Mouse (Mus musculus) heart, postnatal 4 days (tissue): ENCODE measurements around the gene Cacna1a. TPM values are rescaled to one million over a fixed set of nuclear protein-coding genes. Genes with fewer than 3 reads are reported as not detected.

ENCODE experiments used
- DNase-seq: peaks from one replicate; pipeline ENCODE4 v3.0.0; 2021
- total RNA-seq, 2 experiments: library from RNA; stranded (reverse); gene quantifications; 2 replicates each; pipeline ENCODE4 v1.2.3; 2021

The Cacna1a gene
- total RNA-seq, 2 experiments from 2014 or later = 6.6 to 8.0 TPM

DNA sequence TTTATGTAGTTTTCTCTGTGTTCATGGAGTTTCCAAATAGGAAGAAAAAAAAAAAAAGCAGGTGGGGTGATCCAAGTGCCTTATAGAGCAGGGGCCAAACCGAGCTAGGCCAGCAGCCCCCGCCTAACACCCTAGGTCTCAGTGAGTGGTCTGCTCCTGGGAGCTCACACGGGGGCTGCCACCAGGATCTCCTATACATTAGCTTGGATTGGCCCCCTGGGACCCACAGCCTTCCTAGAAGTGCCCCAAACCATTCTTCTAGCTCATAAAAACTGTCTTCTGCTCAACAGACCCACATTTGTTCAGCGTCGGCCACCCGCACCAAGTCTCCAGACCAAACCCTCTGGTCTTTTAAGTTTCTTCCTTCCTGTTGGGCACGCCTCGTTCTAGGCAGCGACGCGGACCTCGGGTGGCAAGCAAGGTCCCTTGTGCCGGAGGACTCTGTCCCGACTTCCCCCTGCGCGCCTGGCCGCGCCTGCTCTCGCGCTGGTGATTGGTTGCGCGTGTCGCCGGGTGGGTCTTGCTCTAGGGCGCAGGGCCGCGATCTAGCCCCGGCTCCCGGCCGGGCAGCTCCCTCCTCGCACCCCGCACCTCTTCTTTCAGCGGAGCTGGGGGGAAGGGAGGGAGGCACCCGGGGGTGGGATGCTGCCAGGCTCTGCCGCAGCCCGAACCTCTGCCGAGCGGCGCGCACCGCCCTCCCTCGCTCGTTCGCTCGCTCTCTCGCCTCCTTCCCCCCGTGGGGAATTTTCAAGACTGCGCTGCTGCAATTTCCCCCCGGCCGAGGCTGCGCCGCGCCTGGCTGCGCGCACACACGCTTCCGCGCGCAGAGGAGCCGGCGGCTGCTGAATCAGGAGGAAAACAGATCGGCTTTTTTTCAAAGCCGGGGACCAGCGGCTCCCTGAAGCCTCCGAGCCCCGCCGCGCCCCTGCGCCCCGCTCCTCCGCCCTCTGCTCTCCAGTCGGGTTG is 25.9 kb downstream of the Cacna1a start:
- DNase-seq = peak; percentile 36

DNA sequence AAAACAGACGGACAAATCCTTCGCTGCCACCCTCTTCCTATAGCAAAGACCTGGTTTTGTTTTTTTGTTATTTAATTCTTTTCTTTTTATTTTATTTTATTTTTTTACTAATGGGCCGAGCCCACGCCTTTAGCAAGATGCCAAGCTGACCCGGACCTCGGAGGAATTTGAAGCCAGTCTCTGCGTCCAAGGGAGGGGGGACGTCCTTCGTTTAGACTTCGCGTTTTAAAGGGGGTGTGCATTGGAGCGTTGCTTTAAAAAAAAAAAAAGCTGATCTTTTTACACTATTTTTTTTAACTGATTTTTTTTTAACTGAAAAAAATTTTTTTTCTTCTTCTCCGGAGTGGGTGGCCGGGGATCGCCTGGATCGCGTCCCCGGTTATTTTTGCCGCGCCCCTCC is 26.7 kb downstream of the Cacna1a start:
- DNase-seq = no peak

DNA sequence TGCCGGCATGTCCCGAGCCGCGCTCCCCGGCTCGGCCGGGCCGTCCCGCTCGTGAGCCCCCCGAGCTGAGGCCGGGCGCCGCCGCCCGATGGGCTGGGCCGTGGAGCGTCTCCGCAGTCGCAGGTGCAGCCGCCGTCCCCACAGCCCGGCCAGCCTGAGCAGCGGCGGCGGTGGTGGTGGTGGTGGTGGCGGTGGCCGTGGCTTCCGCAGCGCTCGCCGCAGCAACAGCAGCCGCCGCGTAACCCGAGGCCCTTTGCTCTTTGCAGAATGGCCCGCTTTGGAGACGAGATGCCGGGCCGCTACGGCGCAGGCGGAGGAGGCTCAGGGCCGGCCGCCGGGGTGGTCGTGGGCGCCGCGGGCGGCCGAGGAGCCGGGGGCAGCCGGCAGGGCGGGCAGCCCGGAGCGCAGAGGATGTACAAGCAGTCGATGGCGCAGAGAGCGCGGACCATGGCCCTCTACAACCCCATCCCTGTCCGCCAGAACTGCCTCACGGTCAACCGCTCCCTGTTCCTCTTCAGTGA is 27.2 kb downstream of the Cacna1a start:
- DNase-seq = peak; percentile 29

GRCm38 (mm10) chr8:84416041-84416440 is 27.8 kb downstream of the Cacna1a start:
- DNase-seq = no peak

DNA sequence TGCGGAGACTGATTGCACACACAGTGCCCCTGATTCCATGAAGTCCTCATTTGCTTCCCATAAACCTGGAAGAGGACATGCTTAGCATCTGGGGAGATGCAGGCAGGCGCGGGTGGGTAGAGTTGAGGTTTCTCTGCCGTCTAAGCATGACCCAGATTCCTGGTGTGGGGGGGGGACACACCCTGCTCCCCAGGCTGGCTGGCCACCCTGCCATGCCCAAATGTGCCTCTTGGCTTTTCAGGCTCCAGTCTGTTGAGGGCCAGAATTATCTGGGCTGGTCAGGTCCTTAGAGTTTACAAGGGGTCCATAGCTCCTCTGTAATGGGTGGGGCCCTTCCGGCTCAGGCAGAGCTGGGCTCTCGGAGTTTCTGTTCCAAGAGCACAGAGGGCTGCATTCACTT is 28.7 kb downstream of the Cacna1a start:
- DNase-seq = no peak

GRCm38 (mm10) chr8:84417840-84418239 is 29.6 kb downstream of the Cacna1a start:
- DNase-seq = peak; percentile 8

DNA sequence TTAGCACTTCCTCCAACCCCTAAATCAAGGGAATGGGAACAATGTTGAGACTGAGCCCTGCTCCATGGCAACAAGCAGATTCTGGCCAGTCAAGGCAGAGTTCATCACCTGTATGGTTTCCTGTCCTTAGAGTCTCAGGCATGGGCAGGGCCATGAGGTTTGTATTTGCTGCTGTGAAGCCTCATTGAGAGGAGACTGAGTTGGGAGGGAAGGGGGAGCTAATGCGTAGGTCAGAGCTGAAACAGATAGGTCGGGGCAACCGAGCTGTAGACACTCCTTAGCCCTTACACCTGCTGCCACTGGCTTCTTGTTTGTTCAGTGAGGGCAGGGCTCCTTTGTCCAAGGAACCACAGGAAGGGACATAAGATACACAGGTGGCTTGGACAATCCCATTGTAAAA is 36.2 kb downstream of the Cacna1a start:
- no peak for DNase-seq

DNA sequence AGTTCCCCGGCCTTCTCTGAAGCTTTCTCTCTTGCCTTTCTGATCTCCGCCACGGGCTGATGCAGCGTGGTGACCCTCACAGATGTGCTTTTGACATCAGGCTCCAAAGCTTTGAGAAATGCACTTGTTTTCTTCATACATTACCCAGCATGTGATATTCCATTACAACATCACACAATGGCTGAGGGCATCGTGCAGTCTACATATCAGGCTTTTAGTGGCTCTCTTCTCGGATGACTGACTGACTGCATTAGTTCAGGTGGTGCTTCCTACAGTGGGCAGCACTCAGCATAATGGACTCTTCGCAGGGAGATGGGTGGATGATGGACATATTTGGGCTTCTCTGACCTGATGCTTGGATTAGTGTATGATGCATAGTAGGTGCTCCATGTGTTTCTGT is 37.8 kb downstream of the Cacna1a start:
- DNase-seq = no peak

DNA sequence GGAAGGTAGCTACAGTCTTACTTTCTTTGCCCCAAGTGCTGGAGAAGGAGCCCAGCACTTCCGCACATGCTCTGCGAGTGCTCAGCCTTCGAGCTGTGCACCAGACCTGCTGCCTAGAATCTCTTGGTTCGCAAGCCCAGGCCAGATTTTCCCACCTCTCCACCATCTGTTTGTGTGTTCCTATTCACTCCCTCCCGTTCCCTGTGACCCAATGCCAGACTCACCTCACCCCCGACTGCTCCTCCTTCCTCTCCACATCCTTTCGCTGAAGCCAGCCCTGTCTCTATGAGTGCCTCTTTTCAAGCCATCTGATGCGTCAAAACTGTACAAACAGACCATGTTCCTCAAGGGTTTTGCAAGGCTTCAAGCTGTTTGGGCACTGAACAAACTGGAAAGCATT is 38.3 kb downstream of the Cacna1a start:
- no peak for DNase-seq

GRCm38 (mm10) chr8:84428034-84428433 is 39.8 kb downstream of the Cacna1a start:
- DNase-seq = no peak

DNA sequence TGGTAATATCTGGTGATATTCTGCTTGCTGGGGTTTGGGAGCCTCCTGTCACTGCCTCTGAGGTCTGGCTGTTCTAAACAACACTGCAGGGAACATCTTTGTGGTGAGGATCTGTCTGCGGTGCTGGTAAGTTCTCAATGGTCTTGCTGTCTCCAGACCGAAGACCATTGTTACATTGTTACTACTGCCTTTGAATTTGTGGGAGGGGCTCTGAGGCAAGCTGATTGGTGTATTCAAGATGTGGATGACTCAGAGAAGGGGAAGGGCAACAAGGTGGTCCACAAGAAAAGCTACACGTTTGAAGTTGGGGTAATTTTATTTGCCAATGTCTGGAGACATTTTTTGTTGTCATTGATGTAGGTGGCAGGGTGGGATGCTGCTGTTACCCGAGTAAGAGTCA is 40.8 kb downstream of the Cacna1a start:
- no peak for DNase-seq

- DNase-seq = no peak
Measured at GRCm38 (mm10) chr8:84429492-84429891, 41.3 kb downstream of the Cacna1a start.

DNA sequence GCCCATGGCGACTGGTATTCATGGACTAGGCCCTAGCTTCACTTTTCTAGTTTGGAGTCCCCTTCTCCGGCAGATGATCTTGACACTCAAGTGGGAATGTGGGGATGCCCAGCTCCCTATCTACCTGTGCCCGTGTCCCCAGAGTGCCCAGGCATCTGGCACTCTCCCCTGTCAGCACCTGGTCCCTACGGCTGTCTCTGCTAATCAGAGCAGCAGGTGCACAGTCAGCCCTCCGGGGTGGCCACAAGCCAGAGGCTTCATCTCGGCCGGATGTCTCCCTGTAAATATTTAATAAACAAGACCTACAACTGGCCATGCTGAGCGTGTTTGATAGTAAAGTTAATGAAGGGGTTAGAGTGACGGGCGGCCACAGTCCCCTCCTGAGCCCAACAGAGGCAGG is 47.1 kb downstream of the Cacna1a start:
- DNase-seq = no peak

GRCm38 (mm10) chr8:84439813-84440212 is 51.6 kb downstream of the Cacna1a start:
- DNase-seq = no peak

DNA sequence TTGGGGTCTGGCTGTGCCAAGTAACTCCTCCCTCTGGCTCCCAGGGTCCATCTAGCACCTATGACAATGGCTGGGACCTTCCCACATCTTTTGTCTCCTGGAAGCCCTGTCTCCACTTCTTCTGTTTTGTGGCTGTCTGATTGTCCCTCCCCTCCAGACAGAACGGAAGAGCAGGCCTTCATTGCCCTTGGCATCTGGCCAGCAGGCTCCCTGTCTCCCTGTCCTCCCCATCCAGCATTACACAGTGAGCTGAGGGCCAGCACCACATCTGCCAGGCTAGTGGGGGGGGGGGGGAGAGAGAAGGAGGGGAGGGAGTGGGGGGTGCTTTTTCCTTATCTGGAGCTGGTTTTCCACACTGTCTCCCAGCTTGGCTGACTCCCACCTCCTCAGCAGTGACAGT is 53.8 kb downstream of the Cacna1a start:
- DNase-seq = peak; percentile 12

GRCm38 (mm10) chr8:84446571-84446991 is 58.3 kb downstream of the Cacna1a start:
- DNase-seq = no peak

GRCm38 (mm10) chr8:84454532-84454931 is 66.3 kb downstream of the Cacna1a start:
- DNase-seq = peak; percentile 86

DNA sequence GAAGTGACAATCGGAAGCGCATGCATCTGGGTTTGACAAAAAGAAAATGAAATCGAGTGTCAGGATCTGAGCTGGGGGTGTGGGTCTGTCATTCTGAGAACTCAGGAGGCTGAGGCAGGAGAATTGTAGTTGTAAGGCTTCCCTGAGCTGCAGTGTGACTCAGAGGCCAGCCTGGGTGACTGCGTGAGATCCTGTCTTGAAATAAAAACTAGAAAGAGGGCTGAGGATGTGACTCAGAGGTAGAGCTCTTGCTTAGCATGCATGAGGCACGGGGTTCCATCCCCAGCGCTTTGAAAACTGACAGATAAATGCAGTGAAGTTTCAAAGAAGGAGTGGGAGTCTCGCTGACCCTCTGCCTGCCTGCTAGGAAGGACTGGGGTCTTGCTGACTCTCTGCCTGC is 70.6 kb downstream of the Cacna1a start:
- DNase-seq = no peak

GRCm38 (mm10) chr8:84459276-84459675 is 71.0 kb downstream of the Cacna1a start:
- DNase-seq = no peak

DNA sequence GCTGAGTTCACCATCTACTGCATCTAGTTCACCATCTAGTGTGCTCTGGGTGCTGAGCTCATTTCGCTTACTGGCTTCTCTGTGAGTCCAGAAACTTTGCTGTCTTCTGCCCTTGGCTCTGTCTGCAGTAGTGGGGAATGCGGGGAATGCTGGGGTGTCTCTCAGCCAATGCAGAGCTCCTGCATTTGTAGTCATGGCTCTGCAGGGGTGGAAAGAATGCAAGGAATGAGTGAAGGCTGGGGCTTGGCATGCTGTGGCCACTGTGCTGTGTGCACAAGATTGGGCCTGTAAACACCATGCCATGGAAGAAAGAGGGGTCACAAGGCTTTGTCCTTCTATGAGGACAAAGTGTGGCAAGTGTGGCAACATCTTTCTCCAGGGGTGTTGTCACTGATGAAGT is 72.5 kb downstream of the Cacna1a start:
- DNase-seq = peak; percentile 34

GRCm38 (mm10) chr8:84466932-84467331 is 78.7 kb downstream of the Cacna1a start:
- peak; percentile 12 for DNase-seq

DNA sequence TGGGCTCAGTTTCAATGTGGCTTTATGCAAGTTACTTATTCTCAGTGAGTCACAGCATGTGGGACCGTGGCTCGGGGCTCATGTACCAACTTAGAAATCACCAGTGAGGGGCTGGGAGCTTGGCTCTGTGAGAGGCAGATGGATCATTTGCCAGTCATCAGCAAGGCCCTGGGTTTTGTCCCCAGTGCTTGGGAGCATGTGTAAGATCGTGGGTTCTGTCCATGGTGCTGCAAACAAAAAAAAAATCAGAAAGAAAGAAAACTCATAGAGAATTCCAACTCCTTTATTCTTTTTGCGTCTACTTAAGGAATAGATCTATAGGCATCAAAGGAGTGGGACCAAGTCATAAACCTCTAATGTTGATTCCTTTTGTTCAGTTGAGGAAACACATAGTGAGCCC is 80.8 kb downstream of the Cacna1a start:
- DNase-seq = no peak

GRCm38 (mm10) chr8:84471271-84471995 is 83.2 kb downstream of the Cacna1a start:
- peak; percentile 88 for DNase-seq
